Mouse (Mus musculus): ENCODE results near the gene Nup43. TPM values are rescaled to one million over a fixed set of nuclear protein-coding genes. Genes with fewer than 3 reads are reported as not detected.

Gene Nup43
- polyA plus RNA-seq, 1 experiment from 2014 or later: 74.5 TPM

DNA sequence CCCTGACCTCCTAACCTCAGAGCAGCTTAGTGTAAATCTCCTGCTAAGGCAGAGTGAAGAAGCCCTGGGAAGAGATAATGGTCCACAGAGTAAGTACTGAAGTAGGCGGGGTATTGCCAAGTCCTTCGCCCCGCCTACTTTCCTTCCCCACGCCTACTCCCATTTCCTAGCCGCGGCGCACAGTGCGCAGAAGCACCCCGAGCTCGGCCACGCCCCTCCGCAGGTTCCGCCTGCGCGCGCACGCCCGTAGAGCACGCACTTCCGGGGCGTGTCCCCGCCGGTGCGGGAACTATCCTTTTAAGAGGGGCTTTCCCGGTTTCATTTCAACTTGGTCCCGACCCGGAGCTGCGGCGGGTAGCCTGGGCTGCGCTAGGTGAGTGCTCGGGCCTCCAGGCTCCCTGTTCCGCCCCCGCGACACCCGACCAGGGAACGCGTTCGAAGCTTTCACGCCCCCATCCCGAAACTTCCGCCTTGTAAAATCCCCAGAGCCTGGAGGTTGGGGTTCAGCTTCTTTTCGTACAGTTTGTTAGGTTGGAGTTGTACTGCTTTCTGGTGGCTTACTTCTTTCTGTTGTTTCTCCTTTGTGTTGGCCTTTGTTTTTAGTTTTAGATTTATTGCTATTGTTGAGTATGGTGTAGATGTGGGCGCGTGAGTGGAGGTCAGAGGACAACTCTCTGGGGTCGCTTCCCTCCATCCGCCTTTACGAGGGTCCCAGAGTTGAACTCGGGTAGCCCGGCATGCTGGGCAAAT, 58.6 kb downstream of the Nup43 start, which contains the start of gene Katna1:
Gene Katna1 (plus strand): TSS at position 250 of the 750 bp plus-strand sequence.
- Histone ChIP-seq H3K27me3 (ENCODE audit: insufficient read depth, low read length) (no peaks in the 10 kb centered on the region), H3K9ac (peak within 1 kb of the TSS; percentile 69), H3K4me3 (ENCODE audit: low read depth, low read length) (peak within 1 kb of the TSS; percentile 83), H3K36me3 (ENCODE audit: insufficient read depth) (no peaks in the 10 kb centered on the region), H3K27ac (ENCODE audit: low read depth) (peak within 1 kb of the TSS; percentile 68), H3K4me2 (peak within 1 kb of the TSS; percentile 83), H3K9me3 (ENCODE audit: low read depth, low read length) (no peaks in the 10 kb centered on the region), H3K4me1 (ENCODE audit: insufficient read depth) (no peaks in the 10 kb centered on the region)
- peak; percentile 99 for DNase-seq
- peak; percentile 98 for ATAC-seq (ENCODE audit: insufficient read depth)
- TF ChIP-seq CTCF (IDR thresholded peaks at IDR 0.05; ENCODE audit: low read depth): no peak
- under 1% methylated on average over 49 of the region's 49 CpGs for WGBS

DNA sequence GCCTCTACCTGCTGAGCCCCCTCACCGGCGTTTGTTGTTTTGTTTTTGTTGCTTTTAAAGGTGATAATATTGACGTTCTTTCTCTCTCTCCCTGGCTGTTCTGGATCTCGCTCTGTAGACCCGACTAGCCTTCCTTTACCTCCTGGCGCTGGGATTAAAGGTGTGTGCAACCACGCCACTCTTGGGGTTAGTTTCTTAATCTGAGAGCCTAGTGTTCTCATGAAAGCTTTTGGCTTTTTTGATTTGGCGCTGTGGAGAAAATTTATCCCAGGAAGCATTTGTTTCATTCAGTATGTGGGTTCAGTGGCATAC, 59.2 kb downstream of the Nup43 start:
- Histone ChIP-seq H3K36me3 (ENCODE audit: insufficient read depth) (no peaks in the 10 kb centered on the region), H3K4me3 (ENCODE audit: low read depth, low read length) (peak overlapping the region; percentile 83), H3K4me2 (peak overlapping the region; percentile 83), H3K9ac (peak overlapping the region; percentile 69), H3K27ac (ENCODE audit: low read depth) (no peak overlapping the region), H3K4me1 (ENCODE audit: insufficient read depth) (no peaks in the 10 kb centered on the region), H3K27me3 (ENCODE audit: insufficient read depth, low read length) (no peaks in the 10 kb centered on the region), H3K9me3 (ENCODE audit: low read depth, low read length) (no peaks in the 10 kb centered on the region)
- WGBS: 0% methylated on average over 8 of the region's 8 CpGs
- DNase-seq: peak; percentile 19
- no peak for ATAC-seq (ENCODE audit: insufficient read depth)
- TF ChIP-seq CTCF (IDR thresholded peaks at IDR 0.05; ENCODE audit: low read depth): no peak

DNA sequence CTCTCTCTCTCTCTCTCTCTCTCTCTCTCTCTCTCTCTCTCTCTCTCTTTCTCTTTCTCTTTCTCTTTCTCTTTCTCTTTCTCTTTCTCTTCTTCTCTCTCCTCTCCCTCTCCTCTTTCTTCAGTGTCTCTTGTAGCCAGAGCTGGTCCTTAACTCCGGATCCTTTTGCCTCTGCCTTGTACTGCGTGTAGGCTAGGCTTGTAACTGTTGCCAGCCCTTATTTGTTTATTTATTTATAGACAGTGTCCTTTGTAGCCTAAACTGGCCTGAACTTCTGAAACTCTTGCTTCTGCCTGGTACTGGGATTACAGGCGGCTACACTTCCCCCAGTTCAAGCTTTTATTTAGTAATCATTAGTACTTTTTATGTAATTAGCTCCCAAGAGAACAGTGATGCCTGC, 59.7 kb downstream of the Nup43 start:
- Histone ChIP-seq H3K36me3 (ENCODE audit: insufficient read depth) (no peaks in the 10 kb centered on the region), H3K4me2 (peak overlapping the region; percentile 83), H3K27me3 (ENCODE audit: insufficient read depth, low read length) (no peaks in the 10 kb centered on the region), H3K9me3 (ENCODE audit: low read depth, low read length) (no peaks in the 10 kb centered on the region), H3K27ac (ENCODE audit: low read depth) (no peak overlapping the region), H3K4me3 (ENCODE audit: low read depth, low read length) (peak overlapping the region; percentile 83), H3K4me1 (ENCODE audit: insufficient read depth) (no peaks in the 10 kb centered on the region), H3K9ac (peak overlapping the region; percentile 69)
- ATAC-seq (ENCODE audit: insufficient read depth): no peak
- 10% methylated on average over 3 of the region's 3 CpGs for WGBS
- no peak for DNase-seq
- TF ChIP-seq CTCF (IDR thresholded peaks at IDR 0.05; ENCODE audit: low read depth): no peak

Other genes starting within 250 kb of the Nup43 start
- gene Ulbp1, start 193.9 kb upstream of the Nup43 start, polyA plus RNA-seq (2014; fragmentation: Nextera tagmentation; extraction: Ambion mirVana): 9.4 and 10.6 TPM in 2 replicates
- 6.3 and 7.4 TPM in 2 replicates for gene Lrp11, start 77.7 kb upstream of the Nup43 start, polyA plus RNA-seq (2014; fragmentation: Nextera tagmentation; extraction: Ambion mirVana)
- 114 and 118 TPM in 2 replicates for gene Pcmt1, start 13.6 kb downstream of the Nup43 start, polyA plus RNA-seq (2014; fragmentation: Nextera tagmentation; extraction: Ambion mirVana)
- 13.1 and 14.2 TPM in 2 replicates for gene Lats1, start 13.7 kb downstream of the Nup43 start, polyA plus RNA-seq (2014; fragmentation: Nextera tagmentation; extraction: Ambion mirVana)
- gene Katna1, start 58.5 kb downstream of the Nup43 start, polyA plus RNA-seq (2014; fragmentation: Nextera tagmentation; extraction: Ambion mirVana): 58.3 TPM in 2 replicates
- gene Ginm1, start 125.3 kb downstream of the Nup43 start, polyA plus RNA-seq (2014; fragmentation: Nextera tagmentation; extraction: Ambion mirVana): 75.8 and 77.7 TPM in 2 replicates
- 39.0 and 41.3 TPM in 2 replicates for gene Ppil4, start 125.4 kb downstream of the Nup43 start, polyA plus RNA-seq (2014; fragmentation: Nextera tagmentation; extraction: Ambion mirVana)
- 0.18 TPM in 2 replicates for gene Zc3h12d, start 165.0 kb downstream of the Nup43 start, polyA plus RNA-seq (2014; fragmentation: Nextera tagmentation; extraction: Ambion mirVana)

Data from lung, embryonic 14.5 days (tissue).